Comparison of ENCODE assay signal across 21 mouse cellular contexts in the genomic region with DNA sequence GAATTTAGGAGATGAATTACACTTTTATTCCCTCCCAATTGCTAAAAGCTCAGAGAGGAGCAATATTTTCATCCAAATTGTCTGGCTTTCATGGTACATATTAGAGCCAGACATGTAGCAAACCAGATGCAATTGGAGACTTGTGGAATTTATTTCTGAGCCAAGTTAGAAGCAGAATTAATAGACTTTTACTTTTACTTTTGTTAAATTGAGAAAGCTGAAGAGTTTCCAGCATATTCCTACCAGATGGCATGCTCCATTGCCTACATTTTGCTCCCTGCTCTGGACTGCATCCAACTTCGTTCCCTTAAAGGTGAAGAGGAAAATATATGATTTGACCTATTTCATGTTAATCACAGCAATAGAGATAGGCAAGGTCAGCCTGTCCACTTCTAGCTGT.
DNase-seq lines count a peak whose midpoint lies in the region; ATAC-seq and TF ChIP-seq lines count a peak whose summit lies in the region.
"Had no signal": no experiment of that assay in that cellular context is flagged by ENCODE, and none has a peak within 500 bp of the region (broad histone marks: within the 10 kb centered on the region; RNA-seq: fewer than 3 reads in every experiment).

No protein-coding gene starts in this region.

- no peak for TF ChIP-seq POLR2A in brain, embryonic 14.5 days (IDR thresholded peaks at IDR 0.05; ENCODE audit: borderline replicate concordance, extremely low read depth, insufficient read depth, insufficient read length, poor library complexity, severe bottlenecking)

- H3K27ac ChIP-seq in forebrain, postnatal 0 days (ENCODE audit: low read depth, low read length) = no peak overlapping the region
- no peak overlapping the region for H3K27ac ChIP-seq in forebrain, embryonic 10.5 days
- H3K27ac ChIP-seq: hindbrain, embryonic 10.5 days; intestine, embryonic 15.5 days; limb, embryonic 13.5 days; liver, embryonic 13.5 days; midbrain, embryonic 13.5 days had no signal

- no peaks in the 10 kb centered on the region for H3K36me3 ChIP-seq in forebrain, postnatal 0 days (ENCODE audit: insufficient read depth)
- no peaks in the 10 kb centered on the region for H3K36me3 ChIP-seq in forebrain, embryonic 10.5 days (replicated peaks)
- H3K36me3 ChIP-seq: hindbrain, embryonic 10.5 days; intestine, embryonic 15.5 days; limb, embryonic 13.5 days; liver, embryonic 13.5 days; midbrain, embryonic 13.5 days had no signal

- WGBS in forebrain, postnatal 0 days = 67% methylated on average over 1 of the region's 1 CpGs
- whole genome bisulfite sequencing in forebrain, embryonic 10.5 days = 93% methylated on average over 1 of the region's 1 CpGs

- H3K27me3 ChIP-seq in forebrain, postnatal 0 days (ENCODE audit: insufficient read depth, low read length) = no peaks in the 10 kb centered on the region
- H3K27me3 ChIP-seq in forebrain, embryonic 10.5 days (ENCODE audit: poor library complexity, severe bottlenecking) = no peaks in the 10 kb centered on the region
- H3K27me3 ChIP-seq: intestine, embryonic 15.5 days; limb, embryonic 13.5 days; liver, embryonic 13.5 days; megakaryocyte, embryonic 14.5 days; midbrain, embryonic 13.5 days had no signal

- H3K4me2 ChIP-seq in forebrain, postnatal 0 days (ENCODE audit: low read depth) = no peak overlapping the region
- H3K4me2 ChIP-seq: intestine, embryonic 15.5 days; limb, embryonic 13.5 days; liver, embryonic 13.5 days; lung, embryonic 14.5 days; midbrain, embryonic 13.5 days had no signal

- H3K4me3 ChIP-seq in forebrain, postnatal 0 days (ENCODE audit: low read depth, low read length) = no peak overlapping the region
- no peak overlapping the region for H3K4me3 ChIP-seq in forebrain, embryonic 10.5 days
- H3K4me3 ChIP-seq: hindbrain, embryonic 10.5 days; intestine, embryonic 15.5 days; limb, embryonic 13.5 days; liver, embryonic 13.5 days; megakaryocyte, embryonic 14.5 days; midbrain, embryonic 13.5 days had no signal

- no peak for ATAC-seq in forebrain, postnatal 0 days
- ATAC-seq: hindbrain, embryonic 16.5 days; intestine, embryonic 15.5 days; midbrain, embryonic 13.5 days had no signal

- H3K9me3 ChIP-seq in forebrain, postnatal 0 days (ENCODE audit: low read length) = no peaks in the 10 kb centered on the region
- no peaks in the 10 kb centered on the region for H3K9me3 ChIP-seq in forebrain, embryonic 10.5 days
- H3K9me3 ChIP-seq: hindbrain, embryonic 10.5 days; intestine, embryonic 15.5 days; limb, embryonic 13.5 days; liver, embryonic 13.5 days; megakaryocyte, embryonic 14.5 days; midbrain, embryonic 13.5 days had no signal

- peak; percentile 3 for DNase-seq in adrenal gland, postnatal 10 days
- DNase-seq in adrenal gland, postnatal 4 days (ENCODE audit: low spot score in 2 of 2) = no peak
- DNase-seq in forebrain, postnatal 0 days = peak; percentile 10
- DNase-seq in forebrain, embryonic 10.5 days (ENCODE audit: extremely low spot score, low spot score) = no peak
- DNase-seq in layer of hippocampus, adult 18-20 months (ENCODE audit: low spot score in 2 of 2) = peak; percentile 11 to 55
- no peak for DNase-seq in layer of hippocampus, adult 9-10 months (ENCODE audit: low spot score)
- DNase-seq in brain, embryonic 14.5 days (ENCODE audit: low read depth) = peak; percentile 37
- no peak for DNase-seq in thymus, postnatal 36 days
- DNase-seq: adrenal gland, postnatal 25 days; kidney, adult 8-10 months; kidney, postnatal 10 days; liver, embryonic 13.5 days; lung, embryonic 14.5 days; lung, postnatal 36 days; right cerebral cortex, postnatal 14 days had no signal

- H3K4me1 ChIP-seq in forebrain, postnatal 0 days (ENCODE audit: insufficient read depth) = no peaks in the 10 kb centered on the region
- no peaks in the 10 kb centered on the region for H3K4me1 ChIP-seq in forebrain, embryonic 10.5 days
- H3K4me1 ChIP-seq: hindbrain, embryonic 10.5 days; intestine, embryonic 15.5 days; limb, embryonic 13.5 days; liver, embryonic 13.5 days; megakaryocyte, embryonic 14.5 days; midbrain, embryonic 13.5 days had no signal

- no peak overlapping the region for H3K9ac ChIP-seq in forebrain, postnatal 0 days
- H3K9ac ChIP-seq: intestine, embryonic 15.5 days; limb, embryonic 13.5 days; liver, embryonic 13.5 days; lung, embryonic 14.5 days; midbrain, embryonic 13.5 days had no signal

- no peak for TF ChIP-seq CTCF in forebrain, postnatal 0 days (IDR thresholded peaks at IDR 0.05; ENCODE audit: low read depth)
- TF ChIP-seq CTCF in brain, embryonic 14.5 days (IDR thresholded peaks at IDR 0.05; ENCODE audit: borderline replicate concordance, extremely low read depth, insufficient read depth, insufficient read length) = no peak

Comparison
In these comparisons a context has a peak if more than half of its experiments do, and no peak if none do; other contexts are left out.
1. DNase-seq: peak in adrenal gland, postnatal 10 days (single experiment), forebrain, postnatal 0 days (single experiment), layer of hippocampus, adult 18-20 months (2 of 2) and brain, embryonic 14.5 days (single experiment); none in adrenal gland, postnatal 4 days (0 of 2), forebrain, embryonic 10.5 days (single experiment), layer of hippocampus, adult 9-10 months (single experiment) and thymus, postnatal 36 days (0 of 2).